Mouse (Mus musculus): Measurements from ENCODE around the gene Slit2.

The Slit2 gene

GRCm38 (mm10) chr5:48050637-48051314 lies 67.8 kb downstream of the Slit2 start:
- DNase-seq (ENCODE audit: low spot score in 2 of 2), result no peak

- no peak for DNase-seq (ENCODE audit: low spot score in 2 of 2)
Measured at GRCm38 (mm10) chr5:48058612-48059011, 75.7 kb downstream of the Slit2 start.

GRCm38 (mm10) chr5:48060715-48061114 lies 77.8 kb downstream of the Slit2 start:
- DNase-seq (ENCODE audit: low spot score in 2 of 2), result no peak

GRCm38 (mm10) chr5:48078730-48079129 lies 95.8 kb downstream of the Slit2 start:
- DNase-seq (ENCODE audit: low spot score in 2 of 2), result no peak

- DNase-seq (ENCODE audit: low spot score in 2 of 2), result no peak
Measured at GRCm38 (mm10) chr5:48081223-48081881, 98.4 kb downstream of the Slit2 start.

- DNase-seq (ENCODE audit: low spot score in 2 of 2), result no peak
Measured at GRCm38 (mm10) chr5:48113400-48113799, 130.5 kb downstream of the Slit2 start.

GRCm38 (mm10) chr5:48114969-48115537 lies 132.1 kb downstream of the Slit2 start:
- DNase-seq (ENCODE audit: low spot score in 2 of 2), result no peak

GRCm38 (mm10) chr5:48122651-48123050 lies 139.7 kb downstream of the Slit2 start:
- DNase-seq (ENCODE audit: low spot score in 2 of 2), result no peak

- DNase-seq (ENCODE audit: low spot score in 2 of 2), result no peak
Measured at GRCm38 (mm10) chr5:48125770-48126423, 143.0 kb downstream of the Slit2 start.

- DNase-seq (ENCODE audit: low spot score in 2 of 2), result no peak
Measured at GRCm38 (mm10) chr5:48129981-48130380, 147.0 kb downstream of the Slit2 start.

GRCm38 (mm10) chr5:48136571-48136970 lies 153.6 kb downstream of the Slit2 start:
- no peak for DNase-seq (ENCODE audit: low spot score in 2 of 2)

- no peak for DNase-seq (ENCODE audit: low spot score in 2 of 2)
Measured at GRCm38 (mm10) chr5:48138849-48139487, 156.0 kb downstream of the Slit2 start.

- no peak for DNase-seq (ENCODE audit: low spot score in 2 of 2)
Measured at GRCm38 (mm10) chr5:48139488-48139862, 156.5 kb downstream of the Slit2 start.

- no peak for DNase-seq (ENCODE audit: low spot score in 2 of 2)
Measured at GRCm38 (mm10) chr5:48146082-48146481, 163.1 kb downstream of the Slit2 start.

GRCm38 (mm10) chr5:48160829-48161228 lies 177.9 kb downstream of the Slit2 start:
- no peak for DNase-seq (ENCODE audit: low spot score in 2 of 2)

- DNase-seq (ENCODE audit: low spot score in 2 of 2), result no peak
Measured at GRCm38 (mm10) chr5:48181646-48182302, 198.8 kb downstream of the Slit2 start.

- no peak for DNase-seq (ENCODE audit: low spot score in 2 of 2)
Measured at GRCm38 (mm10) chr5:48184358-48184757, 201.4 kb downstream of the Slit2 start.

GRCm38 (mm10) chr5:48187819-48188218 lies 204.9 kb downstream of the Slit2 start:
- no peak for DNase-seq (ENCODE audit: low spot score in 2 of 2)

GRCm38 (mm10) chr5:48199380-48199779 lies 216.4 kb downstream of the Slit2 start:
- DNase-seq (ENCODE audit: low spot score in 2 of 2), result no peak

- DNase-seq (ENCODE audit: low spot score in 2 of 2), result no peak
Measured at GRCm38 (mm10) chr5:48215248-48215647, 232.3 kb downstream of the Slit2 start.

- DNase-seq (ENCODE audit: low spot score in 2 of 2), result no peak
Measured at GRCm38 (mm10) chr5:48219624-48220155, 236.8 kb downstream of the Slit2 start.

Data from spleen, postnatal 10 days (tissue).